Mouse (Mus musculus) bone marrow, adult 2 months (tissue): Measurements from ENCODE around the gene Arhgef28.

ENCODE experiments used
- CTCF ChIP-seq: fragments of 200-500 bp; IDR thresholded peaks from 2 replicates; pipeline ENCODE4 v1.5.1; 2011; ENCODE audit warnings: low read length, control low read depth; ENCODE audit not compliant: control insufficient read depth, insufficient read depth
- POLR2A ChIP-seq: fragments of 200-500 bp; IDR thresholded peaks from 2 replicates; pipeline ENCODE4 v1.6.1; 2011; ENCODE audit warnings: low read depth, mild to moderate bottlenecking, control low read depth, low read length, borderline replicate concordance; ENCODE audit not compliant: control insufficient read depth

DNA sequence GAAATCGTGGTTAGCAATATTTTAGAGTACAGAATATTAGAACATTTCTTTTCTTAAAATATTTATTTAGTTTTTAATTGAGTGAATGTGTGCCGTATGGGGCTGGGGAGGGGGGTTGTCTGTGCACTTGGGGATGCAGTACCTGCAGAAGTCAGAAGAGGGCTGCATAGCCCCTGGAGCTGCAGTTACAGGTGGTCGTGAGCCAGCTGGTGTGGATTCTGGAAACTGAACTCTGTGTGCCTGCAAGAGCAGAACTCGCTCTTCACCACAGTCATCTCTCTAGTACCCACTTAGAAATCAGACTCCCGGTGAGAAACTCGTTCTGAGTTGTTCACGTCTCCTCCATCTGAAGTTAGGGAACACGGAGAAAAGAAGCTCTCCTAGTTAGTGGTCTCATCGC lies 2.6 kb upstream of the Arhgef28 start:
- no peak for TF ChIP-seq CTCF
- TF ChIP-seq POLR2A: no peak
